Mouse (Mus musculus) bone marrow, adult 2 months (tissue): ENCODE data around the gene Naa15.

Source experiments
- CTCF ChIP-seq: fragments of 200-500 bp; IDR thresholded peaks from 2 replicates; pipeline ENCODE4 v1.5.1; 2011; ENCODE audit warnings: low read length, control low read depth; ENCODE audit not compliant: control insufficient read depth, insufficient read depth
- POLR2A ChIP-seq: fragments of 200-500 bp; IDR thresholded peaks from 2 replicates; pipeline ENCODE4 v1.6.1; 2011; ENCODE audit warnings: low read depth, mild to moderate bottlenecking, control low read depth, low read length, borderline replicate concordance; ENCODE audit not compliant: control insufficient read depth

- no peak for TF ChIP-seq CTCF
- no peak for TF ChIP-seq POLR2A
Observed at GRCm38 (mm10) chr3:51379786-51380659, 34.9 kb upstream of the Naa15 start.
